Mouse (Mus musculus) MEL (cell line): ENCODE measurements around the gene Mgat5. TPM values are rescaled to one million over a fixed set of nuclear protein-coding genes. Genes with fewer than 3 reads are reported as not detected.

ENCODE experiments used
- DNase-seq: peaks from one replicate; pipeline ENCODE4 v3.0.0; 2011; ENCODE audit warnings: low read depth, low spot score
- H3K27ac ChIP-seq: 2 replicates; pipeline ENCODE4 v1.5.1; 2012; ENCODE audit warnings: low read depth, mild to moderate bottlenecking, control low read depth, low read length, moderate library complexity; ENCODE audit not compliant: control insufficient read depth
- H3K27me3 ChIP-seq, 2 experiments: fragments of 150-350 bp in 1 of 2; sonication (generic) in 1 of 2; 2 replicates each; pipeline ENCODE4 v1.6.1; 2012; ENCODE audit warnings: low read length in 2 of 2, mild to moderate bottlenecking in 2 of 2, improper control_type of control experiment in 1 of 2, moderate library complexity in 1 of 2; ENCODE audit not compliant: insufficient read depth in 2 of 2, control insufficient read depth in 1 of 2
- H3K36me3 ChIP-seq, 2 experiments: 2 replicates each; pipeline ENCODE4 v1.6.1; 2012 to 2014; ENCODE audit warnings: low read length in 2 of 2, improper control_type of control experiment in 1 of 2, inconsistent platforms in 1 of 2, mild to moderate bottlenecking in 1 of 2; ENCODE audit not compliant: insufficient read depth in 2 of 2, control insufficient read depth in 1 of 2
- H3K4me1 ChIP-seq, 2 experiments: fragments of 150-350 bp in 1 of 2; sonication (generic) in 1 of 2; 2 replicates each; pipeline ENCODE4 v1.6.1; 2012; ENCODE audit warnings: low read length in 2 of 2, improper control_type of control experiment in 1 of 2, mild to moderate bottlenecking in 1 of 2; ENCODE audit not compliant: insufficient read depth in 2 of 2, control insufficient read depth in 1 of 2
- H3K4me3 ChIP-seq, 2 experiments: fragments of 150-350 bp in 1 of 2; sonication (generic) in 1 of 2; 2 replicates each; pipeline ENCODE4 v1.5.1; 2012; ENCODE audit warnings: low read depth in 2 of 2, low read length in 2 of 2, mild to moderate bottlenecking in 2 of 2, moderate library complexity in 2 of 2, control low read depth in 1 of 2, improper control_type of control experiment in 1 of 2; ENCODE audit not compliant: control insufficient read depth in 1 of 2, insufficient read depth in 1 of 2
- H3K79me2 ChIP-seq: 2 replicates; pipeline ENCODE4 v1.6.1; 2012; ENCODE audit warnings: mild to moderate bottlenecking, low read length, moderate library complexity; ENCODE audit not compliant: control insufficient read depth, poor library complexity, insufficient read depth
- H3K9ac ChIP-seq: 2 replicates; pipeline ENCODE4 v1.6.1; 2012; ENCODE audit warnings: low read depth, mild to moderate bottlenecking, control low read depth, low read length, moderate library complexity; ENCODE audit not compliant: control insufficient read depth, poor library complexity, severe bottlenecking
- H3K9me3 ChIP-seq: fragments of 150-350 bp; sonication (generic); replicated peaks from 2 replicates; pipeline ENCODE4 v1.6.1; 2012; ENCODE audit warnings: mild to moderate bottlenecking, low read length, improper control_type of control experiment, moderate library complexity; ENCODE audit not compliant: insufficient read depth
- BHLHE40 ChIP-seq: IDR thresholded peaks from 2 replicates; pipeline ENCODE4 v1.6.1; 2012; ENCODE audit warnings: low read depth, mild to moderate bottlenecking, inconsistent platforms, low read length, improper control_type of control experiment, borderline replicate concordance
- CTCF ChIP-seq, 3 experiments: IDR thresholded peaks in 2 of 3; conservative IDR thresholded peaks in 1 of 3; 2 replicates each; pipeline ENCODE4 v1.5.1; 2011 to 2012; ENCODE audit warnings: low read length in 3 of 3, low read depth in 2 of 3, mild to moderate bottlenecking in 2 of 3, improper control_type of control experiment in 1 of 3, inconsistent platforms in 1 of 3, mixed read lengths in 1 of 3, moderate library complexity in 1 of 3; ENCODE audit not compliant: control insufficient read depth in 1 of 3, insufficient read depth in 1 of 3, poor library complexity in 1 of 3, severe bottlenecking in 1 of 3
- E2F4 ChIP-seq: IDR thresholded peaks from 2 replicates; pipeline ENCODE4 v1.6.1; 2011; ENCODE audit warnings: low read depth, low read length, improper control_type of control experiment, borderline replicate concordance
- ELF1 ChIP-seq: IDR thresholded peaks from 2 replicates; pipeline ENCODE4 v1.6.1; 2014; ENCODE audit warnings: low read depth, mild to moderate bottlenecking, inconsistent platforms, low read length, improper control_type of control experiment, moderate library complexity
- GATA1 ChIP-seq: IDR thresholded peaks from 2 replicates; pipeline ENCODE4 v1.6.1; 2011; ENCODE audit warnings: low read depth, low read length, improper control_type of control experiment
- JUND ChIP-seq: IDR thresholded peaks from 2 replicates; pipeline ENCODE4 v1.6.1; 2011; ENCODE audit warnings: low read depth, mild to moderate bottlenecking, improper control_type of control experiment, low read length
- MAFK ChIP-seq: IDR thresholded peaks from 2 replicates; pipeline ENCODE4 v1.6.1; 2011; ENCODE audit warnings: low read depth, mild to moderate bottlenecking, low read length, improper control_type of control experiment, borderline replicate concordance
- MAX ChIP-seq: IDR thresholded peaks from 2 replicates; pipeline ENCODE4 v1.6.1; 2011; ENCODE audit warnings: low read length, improper control_type of control experiment
- MYC ChIP-seq: IDR thresholded peaks from 2 replicates; pipeline ENCODE4 v1.6.1; 2011; ENCODE audit warnings: low read depth, mild to moderate bottlenecking, low read length, improper control_type of control experiment, moderate library complexity
- POLR2A ChIP-seq, 2 experiments: IDR thresholded peaks; 2 replicates each; pipeline ENCODE4 v1.6.1; 2011 to 2012; ENCODE audit warnings: low read length in 2 of 2, mild to moderate bottlenecking in 2 of 2, control low read depth in 1 of 2, improper control_type of control experiment in 1 of 2, low read depth in 1 of 2, moderate library complexity in 1 of 2; ENCODE audit not compliant: control insufficient read depth in 1 of 2, insufficient read depth in 1 of 2, poor library complexity in 1 of 2
- RCOR1 ChIP-seq: IDR thresholded peaks from 2 replicates; pipeline ENCODE4 v1.6.1; 2012; ENCODE audit warnings: low read depth, mild to moderate bottlenecking, inconsistent platforms, low read length, improper control_type of control experiment
- SIN3A ChIP-seq: IDR thresholded peaks from 2 replicates; pipeline ENCODE4 v1.6.1; 2012; ENCODE audit warnings: low read length, improper control_type of control experiment, inconsistent platforms
- SMC3 ChIP-seq: IDR thresholded peaks from 2 replicates; pipeline ENCODE4 v1.6.1; 2011; ENCODE audit warnings: low read depth, low read length, improper control_type of control experiment
- TCF12 ChIP-seq: IDR thresholded peaks from 2 replicates; pipeline ENCODE4 v1.6.1; 2014; ENCODE audit warnings: low read depth, mild to moderate bottlenecking, inconsistent platforms, low read length, improper control_type of control experiment, moderate library complexity
- USF2 ChIP-seq, 2 experiments: IDR thresholded peaks; 2 replicates each; pipeline ENCODE4 v1.6.1; 2011 to 2012; ENCODE audit warnings: improper control_type of control experiment in 2 of 2, low read length in 2 of 2, borderline replicate concordance in 1 of 2, inconsistent platforms in 1 of 2, low read depth in 1 of 2, mild to moderate bottlenecking in 1 of 2; ENCODE audit not compliant: insufficient read depth in 1 of 2
- ZMIZ1 ChIP-seq: IDR thresholded peaks from 2 replicates; pipeline ENCODE4 v1.6.1; 2012; ENCODE audit warnings: low read depth, mild to moderate bottlenecking, inconsistent platforms, low read length, improper control_type of control experiment, moderate library complexity
- polyA plus RNA-seq, 2 experiments: library from polyadenylated mRNA; stranded (reverse) in 1 of 2; unstranded in 1 of 2; fragments of >175 nt in 1 of 2; fragments of >200 nt in 1 of 2; gene quantifications; 2 replicates each; pipeline versions ENCODE4 v1.2.1 to v1.2.4; 2012; ENCODE audit warnings: low replicate concordance in 2 of 2, low read depth in 1 of 2; ENCODE audit not compliant: insufficient read length in 2 of 2, insufficient read depth in 1 of 2, missing spikeins in 1 of 2
- total RNA-seq: library from RNA; depleted of rRNA; stranded (reverse); fragments of 300-350 nt; gene quantifications from 2 replicates; pipeline ENCODE4 v1.2.3, GENCODE M21; 2012

The Mgat5 gene
- total and polyA plus RNA-seq, 3 experiments, result 6.9 to 9.5 TPM; not detected in 1

DNA sequence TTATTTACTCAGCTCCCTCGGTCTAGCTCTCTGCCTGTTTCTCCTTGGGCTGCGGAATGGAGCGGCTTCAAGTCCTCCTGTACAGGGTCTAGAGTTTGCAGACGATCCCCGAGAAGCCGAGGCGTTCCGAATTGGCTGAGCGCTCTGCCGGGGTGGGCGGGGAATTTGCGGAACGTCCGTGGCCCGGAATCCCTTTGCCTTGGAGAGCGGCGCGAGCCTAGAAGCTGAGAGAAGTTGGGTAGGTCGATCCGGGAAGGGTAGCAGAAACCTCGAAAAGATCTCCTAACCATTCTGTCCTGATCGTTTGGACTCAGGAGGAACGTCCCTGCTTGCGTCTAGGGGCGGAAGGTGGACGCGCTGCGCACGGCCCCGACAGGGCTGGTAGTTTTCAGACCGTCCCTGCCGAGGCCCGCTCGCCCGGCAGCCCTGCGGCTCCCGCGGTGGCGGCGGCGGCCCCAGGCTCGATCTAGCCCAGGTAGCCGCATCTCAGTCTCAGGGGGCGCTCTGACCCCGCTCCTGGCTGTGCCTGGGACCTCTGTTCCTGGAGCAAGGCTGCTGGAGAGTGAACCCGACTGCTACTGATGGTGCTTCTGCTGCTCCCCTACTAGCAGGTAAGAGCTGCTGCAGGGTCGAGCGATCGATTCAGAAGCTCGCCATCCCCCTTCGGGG, at the start of gene Mgat5 (continued):
- TF ChIP-seq E2F4, result no peak
- TF ChIP-seq POLR2A (IDR thresholded peaks at IDR 0.05; ENCODE audit: control insufficient read depth in 1 of 2, insufficient read depth in 1 of 2, low read depth in 1 of 2, low read length in 2 of 2, poor library complexity in 1 of 2), result peak; percentile 37 to 70; a peak in 2 of 4 replicates
- no peak for TF ChIP-seq JUND
- peak; percentile 36; the same call in 1 of the 2 replicates for TF ChIP-seq TCF12

- Histone ChIP-seq H3K4me1 (no peaks in the 10 kb centered on the region), H3K27ac (no peak overlapping the region), H3K9me3 (no peaks in the 10 kb centered on the region), H3K36me3 (no peaks in the 10 kb centered on the region), H3K4me3 (no peak overlapping the region), H3K79me2 (no peaks in the 10 kb centered on the region), H3K27me3 (no peaks in the 10 kb centered on the region), H3K9ac (no peak overlapping the region)
- no peak for DNase-seq
- no peak for TF ChIP-seq SMC3
- no peak for TF ChIP-seq ZMIZ1
- no peak for TF ChIP-seq RCOR1
- TF ChIP-seq ELF1, result no peak
Observed at GRCm38 (mm10) chr1:127160118-127160760, 44.6 kb upstream of the Mgat5 start.

DNA sequence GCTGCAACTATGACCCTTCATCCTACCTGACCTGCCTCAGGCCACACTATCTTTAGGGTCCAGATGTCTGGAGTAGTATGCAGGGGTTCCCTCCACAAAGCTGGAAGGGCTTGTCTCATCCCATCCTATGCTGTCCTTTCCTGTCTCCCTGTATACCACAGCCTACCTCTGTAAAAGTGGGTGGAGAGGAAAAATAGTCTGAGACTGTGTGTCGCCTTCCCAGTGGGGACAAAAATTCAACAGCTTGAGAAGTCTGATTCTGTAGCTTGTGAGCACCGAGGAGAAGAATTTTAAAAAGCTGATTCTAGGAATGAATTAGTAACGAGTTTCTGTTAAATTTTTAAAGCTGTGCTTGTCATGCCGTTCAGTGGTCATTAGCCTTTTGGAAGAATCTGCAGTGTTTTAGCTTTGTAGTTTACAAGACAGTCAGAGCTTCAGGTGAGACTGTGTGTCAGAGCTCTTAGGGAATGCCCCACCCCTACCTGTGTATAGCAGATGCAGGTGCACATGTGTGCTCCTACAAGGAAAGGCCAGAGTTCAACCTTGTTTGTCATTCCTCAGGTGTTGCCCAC, 40.1 kb upstream of the Mgat5 start:
- Histone ChIP-seq H3K4me1 (no peaks in the 10 kb centered on the region), H3K4me3 (no peak overlapping the region), H3K9ac (no peak overlapping the region), H3K79me2 (no peaks in the 10 kb centered on the region), H3K36me3 (no peaks in the 10 kb centered on the region), H3K27ac (no peak overlapping the region), H3K9me3 (no peaks in the 10 kb centered on the region), H3K27me3 (no peaks in the 10 kb centered on the region)
- DNase-seq, result no peak
- no peak for TF ChIP-seq GATA1
- no peak for TF ChIP-seq MYC
- no peak for TF ChIP-seq MAFK
- TF ChIP-seq BHLHE40, result no peak
- no peak for TF ChIP-seq USF2 (IDR thresholded peaks at IDR 0.05; ENCODE audit: borderline replicate concordance in 1 of 2, insufficient read depth in 1 of 2, low read depth in 1 of 2, low read length in 2 of 2)
- no peak for TF ChIP-seq SIN3A
- TF ChIP-seq CTCF (IDR thresholded peaks at IDR 0.05 in 2 of 3, conservative IDR thresholded peaks at IDR 0.05 in 1 of 3; ENCODE audit: control insufficient read depth in 1 of 3, insufficient read depth in 1 of 3, low read depth in 2 of 3, low read length in 3 of 3, poor library complexity in 1 of 3, severe bottlenecking in 1 of 3), result no peak
- no peak for TF ChIP-seq MAX
